Mouse (Mus musculus) lung, adult 2 months (tissue): Measurements from ENCODE around the gene Myh9. TPM values are rescaled to one million over a fixed set of nuclear protein-coding genes. Genes with fewer than 3 reads are reported as not detected.

Experiments used
- DNase-seq: peaks from one replicate; pipeline ENCODE4 v3.0.0; 2022
- H3K4me1 ChIP-seq: fragments of 200-500 bp; 2 replicates; pipeline ENCODE4 v1.6.1; 2011; ENCODE audit warnings: low read length; ENCODE audit not compliant: control insufficient read depth, insufficient read depth
- H3K4me3 ChIP-seq: fragments of 200-500 bp; replicated peaks from 2 replicates; pipeline ENCODE3; 2011; ENCODE audit warnings: low read depth, mild to moderate bottlenecking, control low read depth, low read length; ENCODE audit errors: extremely low read depth
- CTCF ChIP-seq: fragments of 200-500 bp; IDR thresholded peaks from 2 replicates; pipeline ENCODE4 v1.5.1; 2011; ENCODE audit warnings: mild to moderate bottlenecking, low read length, control low read depth; ENCODE audit not compliant: insufficient read depth
- POLR2A ChIP-seq: fragments of 200-500 bp; IDR thresholded peaks from 2 replicates; pipeline ENCODE4 v1.6.1; 2011; ENCODE audit warnings: low read depth, mild to moderate bottlenecking, control low read depth, low read length, borderline replicate concordance; ENCODE audit errors: extremely low read depth
- WGBS: fragments of 180-500 bp; shearing (Covaris S2); methylation state at CpG from one replicate; pipeline ENCODE4 v1.1.7; 2018; 5-methylcytosine and 5-hydroxymethylcytosine counted together
- polyA plus RNA-seq: library from polyadenylated mRNA; depleted of rRNA; stranded (reverse); fragments of >200 nt; gene quantifications from 2 replicates; pipeline ENCODE4 v1.2.3, GENCODE M21; 2012

Gene Myh9
- polyA plus RNA-seq, 1 experiment, result 162 TPM

- no peak for TF ChIP-seq POLR2A
- no peak for TF ChIP-seq CTCF
- peak; percentile 20 for DNase-seq
- Histone ChIP-seq H3K4me3 (no peak overlapping the region), H3K4me1 (peaks cover 7% of the 10 kb centered on the region)
- WGBS, result 66% methylated on average over 6 of the region's 6 CpGs
Measured at GRCm38 (mm10) chr15:77882297-77882696, 40.3 kb upstream of the Myh9 start.

GRCm38 (mm10) chr15:77881698-77882097 lies 39.7 kb upstream of the Myh9 start:
- Histone ChIP-seq H3K4me1 (peaks cover 7% of the 10 kb centered on the region), H3K4me3 (no peak overlapping the region)
- DNase-seq, result no peak
- 35% methylated on average over 5 of the region's 5 CpGs for WGBS
- no peak for TF ChIP-seq POLR2A
- TF ChIP-seq CTCF, result no peak

GRCm38 (mm10) chr15:77880738-77881137 lies 38.8 kb upstream of the Myh9 start:
- 77% methylated on average over 5 of the region's 5 CpGs for WGBS
- no peak for TF ChIP-seq CTCF
- TF ChIP-seq POLR2A, result no peak
- peaks cover 7% of the 10 kb centered on the region for H3K4me1 ChIP-seq
- no peak overlapping the region for H3K4me3 ChIP-seq
- no peak for DNase-seq

- no peak for TF ChIP-seq POLR2A
- TF ChIP-seq CTCF, result no peak
- no peak overlapping the region for H3K4me3 ChIP-seq
- peaks cover 7% of the 10 kb centered on the region for H3K4me1 ChIP-seq
- DNase-seq, result no peak
- WGBS, result 88% methylated on average over 3 of the region's 3 CpGs
Measured at GRCm38 (mm10) chr15:77879756-77880155, 37.8 kb upstream of the Myh9 start.

- DNase-seq, result no peak
- Histone ChIP-seq H3K4me1 (peaks cover 6% of the 10 kb centered on the region), H3K4me3 (no peak overlapping the region)
- WGBS, result 73% methylated on average over 2 of the region's 2 CpGs
- TF ChIP-seq CTCF (peak; percentile 17; the same call in 1 of the 2 replicates), POLR2A (no peak)
Measured at GRCm38 (mm10) chr15:77877209-77877608, 35.2 kb upstream of the Myh9 start.

- no peak overlapping the region for H3K4me3 ChIP-seq
- H3K4me1 ChIP-seq, result peaks cover 5% of the 10 kb centered on the region; the same call in 1 of the 2 replicates
- TF ChIP-seq CTCF, result no peak
- TF ChIP-seq POLR2A, result no peak
- whole genome bisulfite sequencing, result 69% methylated on average over 3 of the region's 3 CpGs
- no peak for DNase-seq
Measured at GRCm38 (mm10) chr15:77876716-77877115, 34.7 kb upstream of the Myh9 start.

- H3K4me1 ChIP-seq, result peaks cover 5% of the 10 kb centered on the region; the same call in 1 of the 2 replicates
- 85% methylated on average over 6 of the region's 6 CpGs for WGBS
- no peak overlapping the region for H3K4me3 ChIP-seq
- TF ChIP-seq CTCF (no peak), POLR2A (no peak)
- no peak for DNase-seq
Measured at GRCm38 (mm10) chr15:77875953-77876352, 34.0 kb upstream of the Myh9 start.

- TF ChIP-seq POLR2A (no peak), CTCF (no peak)
- Histone ChIP-seq H3K4me3 (no peak overlapping the region), H3K4me1 (peaks cover 5% of the 10 kb centered on the region; the same call in 1 of the 2 replicates)
- DNase-seq, result no peak
- WGBS, result 91% methylated on average over 9 of the region's 9 CpGs
Measured at GRCm38 (mm10) chr15:77874807-77875206, 32.8 kb upstream of the Myh9 start.

- H3K4me1 ChIP-seq, result peaks cover 5% of the 10 kb centered on the region; the same call in 1 of the 2 replicates
- H3K4me3 ChIP-seq, result no peak overlapping the region
- WGBS, result 49% methylated on average over 4 of the region's 4 CpGs
- TF ChIP-seq CTCF (no peak), POLR2A (no peak)
- no peak for DNase-seq
Measured at GRCm38 (mm10) chr15:77874310-77874709, 32.3 kb upstream of the Myh9 start.

GRCm38 (mm10) chr15:77873564-77873963 lies 31.6 kb upstream of the Myh9 start:
- WGBS, result 66% methylated on average over 2 of the region's 2 CpGs
- Histone ChIP-seq H3K4me1 (peaks cover 5% of the 10 kb centered on the region; the same call in 1 of the 2 replicates), H3K4me3 (no peak overlapping the region)
- no peak for TF ChIP-seq CTCF
- no peak for TF ChIP-seq POLR2A
- DNase-seq, result no peak
